Comparison of ENCODE assay signal across 32 mouse cellular contexts in the genomic region with DNA sequence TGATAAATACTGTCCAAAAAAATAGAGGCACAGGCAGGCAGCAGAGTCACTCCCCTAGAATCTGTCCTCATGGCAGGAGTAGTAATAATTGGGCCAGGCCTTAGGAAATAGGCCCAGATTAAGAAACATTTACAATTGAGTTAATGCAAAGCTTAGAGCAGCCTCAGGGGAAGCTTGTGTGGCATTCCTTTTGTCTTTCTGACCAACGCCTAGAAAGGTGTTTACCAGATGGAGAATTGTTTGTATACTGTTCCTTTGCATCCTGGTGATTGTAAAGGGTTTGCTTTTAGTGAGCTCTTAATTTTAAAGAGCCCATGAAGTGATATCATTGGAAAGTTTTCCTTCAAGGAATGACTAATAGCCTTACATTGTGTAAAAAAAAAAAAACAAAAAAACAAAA.
"Had no signal": no experiment of that assay in that cellular context is flagged by ENCODE, and none has a peak within 500 bp of the region (broad histone marks: within the 10 kb centered on the region; RNA-seq: fewer than 3 reads in every experiment).

No protein-coding gene starts in this region.

- ATAC-seq: hindbrain, embryonic 16.5 days; hindbrain, postnatal 0 days; intestine, embryonic 15.5 days; intestine, embryonic 16.5 days; intestine, postnatal 0 days had no signal

- H3K9me3 ChIP-seq: hindbrain, embryonic 15.5 days; intestine, embryonic 15.5 days had no signal

- H3K4me1 ChIP-seq: heart, embryonic 12.5 days; heart, embryonic 13.5 days; heart, embryonic 15.5 days; hindbrain, embryonic 10.5 days; hindbrain, embryonic 12.5 days; hindbrain, embryonic 13.5 days; hindbrain, embryonic 15.5 days; intestine, embryonic 15.5 days; kidney, embryonic 15.5 days had no signal

- H3K9ac ChIP-seq: heart, embryonic 12.5 days; heart, embryonic 13.5 days; heart, embryonic 15.5 days; hindbrain, embryonic 12.5 days; hindbrain, embryonic 13.5 days; hindbrain, embryonic 14.5 days; hindbrain, embryonic 15.5 days; intestine, embryonic 15.5 days; kidney, embryonic 15.5 days had no signal

- H3K27ac ChIP-seq: heart, embryonic 13.5 days; heart, embryonic 15.5 days; hindbrain, embryonic 10.5 days; hindbrain, embryonic 12.5 days; hindbrain, embryonic 13.5 days; hindbrain, embryonic 14.5 days; hindbrain, embryonic 15.5 days; hindbrain, postnatal 0 days; intestine, embryonic 15.5 days; kidney, embryonic 15.5 days; kidney, postnatal 0 days; layer of hippocampus, adult 2 months; left cerebral cortex, adult 2 months had no signal

- H3K4me3 ChIP-seq: heart, embryonic 12.5 days; heart, embryonic 13.5 days; heart, embryonic 15.5 days; hindbrain, embryonic 10.5 days; hindbrain, embryonic 12.5 days; hindbrain, embryonic 13.5 days; hindbrain, embryonic 15.5 days; intestine, embryonic 15.5 days; kidney, embryonic 15.5 days; layer of hippocampus, adult 2 months; left cerebral cortex, adult 2 months had no signal

- H3K36me3 ChIP-seq: heart, embryonic 12.5 days; heart, embryonic 13.5 days; heart, embryonic 15.5 days; hindbrain, embryonic 10.5 days; hindbrain, embryonic 12.5 days; hindbrain, embryonic 13.5 days; hindbrain, embryonic 15.5 days; intestine, embryonic 15.5 days; kidney, embryonic 15.5 days had no signal

- DNase-seq: heart, postnatal 10 days; heart, postnatal 14 days; heart, postnatal 36 days; kidney, adult 11 months; kidney, adult 18-20 months; kidney, adult 2 months; kidney, adult 8-10 months; kidney, adult 9 months; kidney, postnatal 10 days; kidney, postnatal 14 days; kidney, postnatal 25 days; kidney, postnatal 36 days; kidney, postnatal 4 days; layer of hippocampus, adult 9-11 months; layer of hippocampus, postnatal 36 days had no signal
